In the genomic region with DNA sequence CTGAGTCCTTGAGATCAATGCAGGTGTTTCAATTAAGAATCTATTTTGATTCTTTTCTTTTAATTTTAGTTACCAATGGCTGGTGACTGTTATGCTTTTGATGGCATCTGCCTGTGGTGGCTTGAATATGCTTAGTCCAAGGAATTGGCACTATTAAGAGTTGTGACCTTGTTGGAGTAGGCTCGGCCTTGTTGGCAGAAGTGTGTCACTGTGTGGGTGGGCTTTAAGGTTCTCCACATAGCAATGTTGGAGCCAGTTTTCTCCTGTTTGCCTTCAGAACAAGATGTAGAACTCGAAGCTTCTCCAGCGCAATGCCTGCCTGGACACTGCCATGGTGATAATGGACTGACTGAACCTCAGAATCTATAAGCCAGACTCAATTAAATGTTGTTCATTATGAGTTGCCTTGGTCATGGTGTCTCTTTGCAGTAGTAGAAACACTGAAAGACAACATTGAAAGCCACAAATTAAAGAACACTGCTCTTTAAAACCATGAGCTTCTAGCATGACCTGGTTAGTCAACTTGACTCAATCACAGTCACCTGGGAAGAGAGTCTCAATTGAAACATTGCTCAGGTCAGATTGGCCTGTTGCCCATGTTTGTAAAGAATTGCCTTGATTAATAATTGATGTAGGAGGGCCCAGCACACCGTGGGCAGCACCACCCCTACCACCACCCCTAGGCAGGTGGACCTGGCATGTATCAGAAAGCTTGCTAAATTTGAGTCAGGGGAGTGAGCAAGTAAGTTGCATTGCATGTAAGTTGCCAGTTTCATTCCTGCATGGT, we compare ENCODE assay signal across 15 mouse cellular contexts.
DNase-seq lines count a peak whose midpoint lies in the region; ATAC-seq and TF ChIP-seq lines count a peak whose summit lies in the region.
"Had no signal": no experiment of that assay in that cellular context is flagged by ENCODE, and none has a peak within 500 bp of the region (broad histone marks: within the 10 kb centered on the region; RNA-seq: fewer than 3 reads in every experiment).

No protein-coding gene starts in this region.

- H3K4me1 ChIP-seq in heart, embryonic 12.5 days (replicated peaks): peaks cover 25% of the 10 kb centered on the region
- H3K4me1 ChIP-seq in intestine, embryonic 16.5 days (ENCODE audit: control insufficient read depth, insufficient read depth, low read length): peaks cover 9% of the 10 kb centered on the region; the same call in 1 of the 2 replicates
- no peaks in the 10 kb centered on the region for H3K4me1 ChIP-seq in intestine, postnatal 0 days (replicated peaks; ENCODE audit: control insufficient read depth, insufficient read depth, low read length)
- peaks cover 25% of the 10 kb centered on the region for H3K4me1 ChIP-seq in lung, embryonic 15.5 days

- peak overlapping the region; percentile 54; the same call in 1 of the 2 replicates for H3K27ac ChIP-seq in heart, embryonic 12.5 days (ENCODE audit: poor library complexity, severe bottlenecking)
- 0 out of 2 replicates have a peak overlapping the region, but pooled peaks have one; percentile 16 for H3K27ac ChIP-seq in intestine, embryonic 16.5 days (ENCODE audit: low read length)
- no peak overlapping the region for H3K27ac ChIP-seq in intestine, postnatal 0 days (ENCODE audit: low read depth, low read length)
- H3K27ac ChIP-seq in lung, embryonic 15.5 days: peak overlapping the region; percentile 39
- H3K27ac ChIP-seq: hindbrain, embryonic 12.5 days; kidney, embryonic 15.5 days; limb, embryonic 13.5 days; midbrain, embryonic 13.5 days had no signal

- H3K9ac ChIP-seq in heart, embryonic 12.5 days: no peak overlapping the region
- H3K9ac ChIP-seq in intestine, embryonic 16.5 days (ENCODE audit: low read depth, low read length): no peak overlapping the region
- H3K9ac ChIP-seq in intestine, postnatal 0 days (ENCODE audit: low read depth, low read length): no peak overlapping the region
- H3K9ac ChIP-seq in lung, embryonic 15.5 days: no peak overlapping the region
- H3K9ac ChIP-seq: hindbrain, embryonic 12.5 days; kidney, embryonic 15.5 days; limb, embryonic 13.5 days; midbrain, embryonic 13.5 days had no signal

- H3K27me3 ChIP-seq in heart, embryonic 12.5 days (replicated peaks): no peaks in the 10 kb centered on the region
- H3K27me3 ChIP-seq in intestine, embryonic 16.5 days (replicated peaks; ENCODE audit: control insufficient read depth, insufficient read depth, low read length): no peaks in the 10 kb centered on the region
- H3K27me3 ChIP-seq in intestine, postnatal 0 days (replicated peaks; ENCODE audit: control insufficient read depth, insufficient read depth, low read length): no peaks in the 10 kb centered on the region
- H3K27me3 ChIP-seq in lung, embryonic 15.5 days: no peaks in the 10 kb centered on the region
- H3K27me3 ChIP-seq: hindbrain, embryonic 12.5 days; kidney, embryonic 15.5 days; limb, embryonic 13.5 days; midbrain, embryonic 13.5 days had no signal

- 74% methylated on average over 4 of the region's 4 CpGs for WGBS in heart, embryonic 12.5 days
- WGBS in intestine, embryonic 16.5 days: 86% methylated on average over 4 of the region's 4 CpGs
- WGBS in intestine, postnatal 0 days: 79% methylated on average over 4 of the region's 4 CpGs
- 75% methylated on average over 4 of the region's 4 CpGs for WGBS in lung, embryonic 15.5 days

- no peak for TF ChIP-seq CTCF in intestine, postnatal 0 days (IDR thresholded peaks at IDR 0.05; ENCODE audit: low read depth)

- H3K4me3 ChIP-seq in heart, embryonic 12.5 days: no peak overlapping the region
- H3K4me3 ChIP-seq in intestine, embryonic 16.5 days (ENCODE audit: low read length): no peak overlapping the region
- no peak overlapping the region for H3K4me3 ChIP-seq in intestine, postnatal 0 days (ENCODE audit: low read depth, low read length)
- H3K4me3 ChIP-seq in lung, embryonic 15.5 days: no peak overlapping the region
- H3K4me3 ChIP-seq: hindbrain, embryonic 12.5 days; kidney, embryonic 15.5 days; limb, embryonic 13.5 days; midbrain, embryonic 13.5 days; myocyte had no signal

- no peaks in the 10 kb centered on the region for H3K9me3 ChIP-seq in heart, embryonic 12.5 days (replicated peaks)
- peaks cover 2% of the 10 kb centered on the region; the same call in 1 of the 2 replicates for H3K9me3 ChIP-seq in intestine, embryonic 16.5 days (ENCODE audit: control insufficient read depth, low read length)
- no peaks in the 10 kb centered on the region for H3K9me3 ChIP-seq in intestine, postnatal 0 days (ENCODE audit: control insufficient read depth)
- H3K9me3 ChIP-seq in lung, embryonic 15.5 days: no peaks in the 10 kb centered on the region
- H3K9me3 ChIP-seq: hindbrain, embryonic 12.5 days; kidney, embryonic 15.5 days; midbrain, embryonic 13.5 days had no signal

- H3K36me3 ChIP-seq in heart, embryonic 12.5 days: no peaks in the 10 kb centered on the region
- H3K36me3 ChIP-seq in intestine, embryonic 16.5 days (ENCODE audit: control insufficient read depth, insufficient read depth, low read length): no peaks in the 10 kb centered on the region
- H3K36me3 ChIP-seq in intestine, postnatal 0 days (ENCODE audit: control insufficient read depth, insufficient read depth): peaks cover 5% of the 10 kb centered on the region; the same call in 1 of the 2 replicates
- no peaks in the 10 kb centered on the region for H3K36me3 ChIP-seq in lung, embryonic 15.5 days
- H3K36me3 ChIP-seq: hindbrain, embryonic 12.5 days; kidney, embryonic 15.5 days; limb, embryonic 13.5 days; midbrain, embryonic 13.5 days had no signal

- peak; percentile 33 to 78 for DNase-seq in adrenal gland, adult (ENCODE audit: inconsistent age in 2 of 2, low spot score in 1 of 2)
- DNase-seq in adrenal gland, adult 18-20 months (ENCODE audit: low spot score in 2 of 2): no peak
- no peak for DNase-seq in heart, adult 18-20 months
- DNase-seq in lung, postnatal 10 days: no peak
- DNase-seq: gastrocnemius, postnatal 25 days; thymus, adult 18-20 months had no signal

- ATAC-seq in heart, embryonic 12.5 days (ENCODE audit: insufficient number of reproducible peaks, low FRiP score): no peak
- ATAC-seq in intestine, embryonic 16.5 days: no peak
- no peak for ATAC-seq in intestine, postnatal 0 days
- no peak for ATAC-seq in lung, embryonic 15.5 days (ENCODE audit: borderline replicate concordance, extremely low read depth, low FRiP score, low TSS enrichment)
- ATAC-seq: midbrain, embryonic 13.5 days had no signal

- no peak overlapping the region for H3K4me2 ChIP-seq in heart, embryonic 12.5 days
- no peak overlapping the region for H3K4me2 ChIP-seq in intestine, embryonic 16.5 days (ENCODE audit: low read depth, low read length)
- H3K4me2 ChIP-seq in intestine, postnatal 0 days (replicated peaks; ENCODE audit: low read depth): no peak overlapping the region
- H3K4me2 ChIP-seq in lung, embryonic 15.5 days: peak overlapping the region; percentile 23; the same call in 1 of the 2 replicates
- H3K4me2 ChIP-seq: hindbrain, embryonic 12.5 days; kidney, embryonic 15.5 days; limb, embryonic 13.5 days; midbrain, embryonic 13.5 days had no signal

Comparison
In these comparisons a context has a peak if more than half of its experiments do, and no peak if none do; other contexts are left out.
1. DNase-seq: peak in adrenal gland, adult (2 of 2); none in adrenal gland, adult 18-20 months (0 of 2), heart, adult 18-20 months (0 of 2) and lung, postnatal 10 days (single experiment).